Mouse (Mus musculus) gastrocnemius, adult 2 months (tissue): ENCODE results near the gene Sptbn1. TPM values are rescaled to one million over a fixed set of nuclear protein-coding genes. Genes with fewer than 3 reads are reported as not detected.

ENCODE experiments used
- DNase-seq: peaks from one replicate; pipeline ENCODE4 v3.0.0; 2022
- H3K27ac ChIP-seq: fragments of 200-600 bp; 2 replicates; pipeline ENCODE4 v1.8.1; 2022; ENCODE audit warnings: mild to moderate bottlenecking
- H3K4me3 ChIP-seq: fragments of 200-600 bp; 2 replicates; pipeline ENCODE4 v1.8.1; 2022; ENCODE audit warnings: mild to moderate bottlenecking, moderate library complexity
- CTCF ChIP-seq: fragments of 200-600 bp; IDR thresholded peaks from 2 replicates; pipeline ENCODE4 v1.8.1; 2022; ENCODE audit warnings: antibody characterized with exemption, mild to moderate bottlenecking, moderate library complexity
- intact Hi-C: fragments of 180-260 bp; cut with DNase I; formaldehyde crosslinking; loops from one replicate; pipeline ENCODE4 v1.15.1; 2025
- total RNA-seq, 2 experiments: library from RNA; stranded (reverse); gene quantifications; 2 replicates each; pipeline ENCODE4 v1.2.3; 2021

The Sptbn1 gene
- total RNA-seq, 2 experiments from 2014 or later, result 112 to 141 TPM

DNA sequence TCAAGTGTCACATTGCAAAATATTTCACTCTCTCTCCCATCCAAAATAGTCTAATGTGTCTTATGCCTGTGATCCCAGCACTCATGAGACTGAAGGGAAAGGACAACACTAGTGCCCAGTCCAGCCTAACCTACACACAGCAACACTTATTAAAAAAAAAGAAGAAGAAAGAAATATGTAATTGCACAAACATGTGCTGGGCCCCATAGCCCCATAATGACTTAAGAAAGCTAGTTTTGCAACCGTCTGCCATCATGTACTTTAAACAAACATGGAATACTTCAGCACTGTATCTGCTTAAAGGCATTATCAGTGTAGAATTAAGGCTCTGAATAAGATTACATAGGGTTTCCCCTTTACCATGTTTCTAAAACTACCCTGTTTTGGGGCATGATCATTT, 92.4 kb downstream of the Sptbn1 start:
- TF ChIP-seq CTCF, result no peak
- H3K27ac ChIP-seq, result no peak overlapping the region
- intact Hi-C loops, result no loop called here
- DNase-seq, result no peak
- no peak overlapping the region for H3K4me3 ChIP-seq

DNA sequence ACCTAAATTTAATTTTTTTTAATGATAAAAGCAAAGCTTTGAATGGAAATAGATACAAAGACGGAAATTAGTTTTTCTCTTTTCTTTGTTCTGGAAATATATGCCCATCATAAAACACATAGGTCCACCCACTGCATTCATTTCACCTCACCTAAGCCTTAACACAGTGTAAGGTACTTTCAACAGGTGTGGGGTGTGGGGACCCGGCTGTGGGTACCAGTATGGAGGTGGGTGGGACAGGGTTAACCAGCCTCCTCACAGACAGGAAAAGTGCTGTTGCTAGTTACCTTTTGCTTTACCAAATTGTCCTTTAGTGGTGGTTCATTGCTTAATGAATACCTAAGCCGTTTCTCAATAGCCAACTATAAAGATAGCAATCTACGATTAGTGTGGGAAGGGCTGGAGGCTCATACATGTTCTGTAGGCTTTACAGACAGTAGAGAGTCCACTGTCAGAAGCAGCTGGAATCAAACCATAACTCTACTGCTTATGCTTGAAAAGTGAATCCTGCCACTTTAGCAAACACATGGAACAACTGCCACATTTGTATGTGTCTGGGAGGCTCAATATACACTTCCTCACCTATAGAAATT, 96.3 kb downstream of the Sptbn1 start:
- Histone ChIP-seq H3K27ac (no peak overlapping the region), H3K4me3 (no peak overlapping the region)
- intact Hi-C loops, result no loop called here
- no peak for TF ChIP-seq CTCF
- DNase-seq, result no peak

DNA sequence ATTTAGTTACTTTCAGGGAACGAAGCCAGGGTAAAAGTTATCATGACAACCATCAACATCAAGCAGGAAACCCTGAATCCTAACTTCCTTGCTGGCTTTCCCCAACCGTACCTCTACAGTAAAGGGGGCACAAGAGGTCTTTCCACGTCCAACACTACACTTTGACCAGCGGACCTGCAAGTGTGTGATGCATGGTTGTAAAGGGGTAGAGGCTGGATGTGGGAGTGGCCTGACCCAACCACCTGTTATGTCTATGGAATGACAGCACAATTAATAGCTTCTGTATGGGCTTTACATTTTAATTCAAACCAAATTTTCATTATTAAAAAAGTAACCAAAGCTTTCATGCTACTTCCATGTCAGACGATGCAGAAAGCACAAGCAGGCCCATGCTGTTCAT, 96.8 kb downstream of the Sptbn1 start:
- Histone ChIP-seq H3K4me3 (no peak overlapping the region), H3K27ac (no peak overlapping the region)
- no peak for DNase-seq
- TF ChIP-seq CTCF, result no peak
- intact Hi-C loops, result no loop called here

DNA sequence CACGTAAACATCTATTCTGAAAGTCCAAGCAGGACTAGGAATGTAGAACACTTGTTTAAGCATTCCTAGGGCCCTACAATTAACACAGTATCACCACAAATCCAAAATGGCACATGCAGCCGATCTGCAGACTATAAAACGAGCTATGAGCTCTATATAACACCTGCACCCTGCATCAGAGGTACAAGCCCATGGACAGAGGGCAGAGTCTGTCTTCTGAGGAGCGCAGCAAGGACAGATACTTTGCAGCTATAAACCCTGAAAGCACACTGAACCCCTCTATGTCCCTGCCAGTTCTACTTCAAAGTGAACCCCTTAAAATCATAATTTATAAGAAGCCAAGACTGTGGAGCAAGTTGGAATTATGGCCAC, 101.4 kb downstream of the Sptbn1 start:
- no peak for TF ChIP-seq CTCF
- DNase-seq, result no peak
- Histone ChIP-seq H3K4me3 (peak overlapping the region; percentile 27), H3K27ac (peak overlapping the region; percentile 73)
- intact Hi-C loops, result loop anchor here (10.0 kb wide), 1 partner anchor 98 kb away; the partner anchor contains the start of gene Sptbn1

DNA sequence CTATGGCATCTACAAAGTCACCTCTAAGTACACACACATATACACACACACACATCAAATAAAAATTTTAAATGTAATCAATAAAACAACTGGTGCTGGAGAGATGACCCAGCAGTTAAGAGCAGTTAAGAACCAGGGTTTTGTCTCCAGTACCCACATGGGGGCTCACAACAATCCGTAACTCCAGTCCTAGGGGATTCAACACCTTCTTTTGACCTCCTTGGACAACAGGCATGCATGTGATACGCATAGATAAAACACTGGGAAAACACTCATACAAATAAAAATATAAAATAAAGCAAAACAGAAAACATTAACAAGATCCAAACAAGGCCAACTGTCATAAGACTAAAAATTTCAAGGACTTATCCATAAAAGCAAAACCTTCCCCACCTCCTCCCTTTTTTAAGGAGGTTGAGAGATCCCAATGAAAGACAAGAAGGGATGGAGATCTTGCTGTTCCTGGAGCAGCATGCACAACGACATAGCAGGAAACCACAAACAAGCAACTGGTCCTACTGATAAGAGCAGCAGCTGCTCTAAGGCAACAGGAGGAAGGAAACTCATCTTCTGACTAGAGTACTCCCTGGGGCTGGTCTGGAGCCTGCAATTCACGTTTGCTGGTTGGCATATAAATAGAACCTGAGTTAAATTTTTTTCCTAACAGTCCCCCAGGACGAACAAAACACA, 102.0 kb downstream of the Sptbn1 start:
- intact Hi-C loops, result loop anchor here (10.0 kb wide), 1 partner anchor 99 kb away; the partner anchor contains the start of gene Sptbn1
- DNase-seq, result no peak

DNA sequence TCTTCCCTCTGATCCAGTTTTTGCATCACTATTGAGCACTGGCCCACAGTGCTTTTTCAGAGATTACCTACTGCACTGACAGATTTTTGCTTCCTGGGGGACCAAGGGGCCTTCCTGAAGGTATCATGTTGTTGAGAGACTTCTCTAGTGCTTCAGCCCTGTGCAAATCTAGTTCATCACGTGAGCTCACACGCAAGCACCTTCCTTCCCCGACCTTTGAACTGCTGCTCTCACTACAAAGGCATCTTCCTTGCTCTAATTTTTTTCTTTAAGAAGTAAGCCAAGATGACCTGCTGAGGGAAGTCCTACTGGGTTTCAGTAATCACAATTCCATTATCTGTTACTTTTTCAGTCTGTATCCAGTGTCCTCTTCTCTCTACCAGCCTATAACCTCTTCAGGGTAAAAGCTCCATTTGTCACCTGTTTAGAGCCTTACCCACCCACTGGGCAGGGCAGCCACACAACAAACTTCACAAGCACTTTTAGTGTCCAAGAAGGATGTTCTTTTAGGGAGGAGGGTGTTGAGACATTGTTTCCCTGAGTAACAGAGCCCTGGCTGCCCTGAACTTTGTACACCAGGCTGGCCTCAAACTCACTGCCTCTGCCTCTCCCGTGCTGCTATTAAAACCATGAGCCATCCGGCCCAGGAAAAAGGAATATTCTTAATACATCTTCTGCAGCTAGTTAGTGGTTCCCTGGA, 103.3 kb downstream of the Sptbn1 start:
- H3K27ac ChIP-seq, result peak overlapping the region; percentile 57
- intact Hi-C loops, result loop anchor here (5.0 to 10.0 kb wide), 2 partner anchors 33 to 100 kb away; partner anchors contain the start of gene Sptbn1

More for the DNA sequence above, 102.0 kb downstream of the Sptbn1 start:
- H3K4me3 ChIP-seq, result peak overlapping the region; percentile 4; the same call in 1 of the 2 replicates
- no peak for TF ChIP-seq CTCF
- peak overlapping the region; percentile 73 for H3K27ac ChIP-seq

DNA sequence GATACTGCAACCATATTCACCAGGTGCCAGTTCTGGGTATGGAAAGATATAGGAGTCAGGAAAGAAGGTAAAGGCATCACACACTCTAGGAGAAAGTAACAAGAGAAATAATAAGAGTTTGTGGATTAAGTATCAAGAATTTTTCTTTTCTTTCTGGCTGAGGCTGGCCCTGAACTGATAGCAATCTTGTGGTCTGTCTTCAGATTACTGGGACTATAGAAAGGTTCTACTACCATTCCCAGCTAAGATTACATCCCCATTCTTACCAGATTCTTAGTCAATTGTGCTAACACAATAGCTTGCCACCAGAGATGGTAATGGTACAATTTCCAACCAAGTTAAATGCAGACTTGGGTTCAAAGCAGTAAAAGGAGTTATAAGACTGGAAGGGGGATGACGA, 104.1 kb downstream of the Sptbn1 start:
- intact Hi-C loops, result loop anchor here (5.0 to 10.0 kb wide), 2 partner anchors 33 to 101 kb away; partner anchors contain the start of gene Sptbn1
- Histone ChIP-seq H3K4me3 (no peak overlapping the region), H3K27ac (peak overlapping the region; percentile 6)
- DNase-seq, result no peak
- no peak for TF ChIP-seq CTCF

More for the DNA sequence above, 103.3 kb downstream of the Sptbn1 start:
- no peak overlapping the region for H3K4me3 ChIP-seq
- DNase-seq, result no peak
- no peak for TF ChIP-seq CTCF

DNA sequence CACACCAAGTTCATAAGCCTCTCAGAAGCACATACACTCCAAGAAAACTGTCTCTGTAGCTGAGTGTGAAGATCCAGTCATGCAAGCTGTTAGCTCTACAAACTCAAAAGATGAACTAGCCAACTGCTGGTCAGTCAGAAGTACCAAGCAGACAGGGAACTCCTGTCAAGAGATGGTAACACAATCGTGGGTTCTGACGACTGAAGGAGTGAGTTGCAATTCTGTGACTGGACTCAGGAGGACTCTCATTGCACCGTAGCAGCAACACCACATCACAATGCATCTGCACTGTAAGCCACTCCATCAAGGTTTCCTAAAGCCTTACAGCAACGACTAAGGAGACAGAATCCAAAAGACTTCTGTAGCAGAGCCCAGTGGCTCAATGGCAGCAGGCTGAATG, 104.9 kb downstream of the Sptbn1 start:
- Histone ChIP-seq H3K4me3 (no peak overlapping the region), H3K27ac (peak overlapping the region; percentile 6; the same call in 1 of the 2 replicates)
- intact Hi-C loops, result loop anchor here (5.0 to 10.0 kb wide), 2 partner anchors 34 to 102 kb away; partner anchors contain the start of gene Sptbn1
- no peak for DNase-seq
- no peak for TF ChIP-seq CTCF

DNA sequence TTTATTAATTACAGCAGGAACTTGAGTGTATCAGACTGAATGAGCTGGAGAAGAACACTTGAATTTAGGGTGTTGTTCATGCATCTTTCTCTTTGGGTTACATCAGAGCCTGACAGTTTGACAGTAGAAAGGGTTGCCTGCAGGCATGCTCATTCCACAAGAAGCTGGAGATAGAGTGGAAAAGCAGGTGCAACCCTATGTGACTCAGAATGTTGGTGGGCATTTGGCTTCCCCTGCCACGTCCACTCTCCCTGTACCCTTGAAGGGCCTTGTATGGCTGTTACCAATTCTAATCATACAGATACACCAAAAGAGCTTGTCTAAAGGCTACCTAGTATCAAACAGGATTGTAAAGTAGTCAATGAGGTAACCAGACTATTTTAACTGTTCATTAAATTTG, 106.2 kb downstream of the Sptbn1 start:
- intact Hi-C loops, result loop anchor here (5.0 to 10.0 kb wide), 2 partner anchors 36 to 103 kb away; partner anchors contain the start of gene Sptbn1
- peak overlapping the region; percentile 83 for H3K27ac ChIP-seq
- TF ChIP-seq CTCF, result no peak
- no peak for DNase-seq
- 0 out of 2 replicates have a peak overlapping the region, but pooled peaks have one; percentile 4 for H3K4me3 ChIP-seq

DNA sequence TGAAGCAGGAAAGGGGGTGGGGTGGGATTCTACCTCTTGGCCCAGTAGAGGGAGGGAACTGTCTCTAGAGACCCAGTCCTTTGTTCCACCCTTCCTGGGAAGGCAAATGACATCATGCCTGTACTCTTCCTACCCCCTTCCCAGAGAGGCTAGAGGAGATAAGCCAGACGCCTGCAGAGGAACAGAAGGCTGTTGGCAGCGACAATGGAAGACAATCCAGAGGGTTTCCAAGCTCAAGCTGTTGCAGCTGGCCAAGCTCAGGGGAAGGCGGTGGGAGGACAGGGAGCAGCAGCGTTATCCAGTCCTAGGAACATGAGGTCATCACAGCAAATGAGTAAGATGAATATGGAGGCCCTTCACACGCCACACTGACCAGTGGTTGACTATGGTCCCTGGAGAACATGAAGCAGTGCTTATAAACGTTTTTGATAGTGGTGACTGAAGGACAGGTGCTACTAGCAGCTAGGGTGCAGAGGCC, 106.8 kb downstream of the Sptbn1 start:
- intact Hi-C loops, result loop anchor here (5.0 to 10.0 kb wide), 2 partner anchors 36 to 104 kb away; partner anchors contain the start of gene Sptbn1
- Histone ChIP-seq H3K27ac (peak overlapping the region; percentile 83), H3K4me3 (no peak overlapping the region)
- DNase-seq, result peak; percentile 85
- no peak for TF ChIP-seq CTCF

DNA sequence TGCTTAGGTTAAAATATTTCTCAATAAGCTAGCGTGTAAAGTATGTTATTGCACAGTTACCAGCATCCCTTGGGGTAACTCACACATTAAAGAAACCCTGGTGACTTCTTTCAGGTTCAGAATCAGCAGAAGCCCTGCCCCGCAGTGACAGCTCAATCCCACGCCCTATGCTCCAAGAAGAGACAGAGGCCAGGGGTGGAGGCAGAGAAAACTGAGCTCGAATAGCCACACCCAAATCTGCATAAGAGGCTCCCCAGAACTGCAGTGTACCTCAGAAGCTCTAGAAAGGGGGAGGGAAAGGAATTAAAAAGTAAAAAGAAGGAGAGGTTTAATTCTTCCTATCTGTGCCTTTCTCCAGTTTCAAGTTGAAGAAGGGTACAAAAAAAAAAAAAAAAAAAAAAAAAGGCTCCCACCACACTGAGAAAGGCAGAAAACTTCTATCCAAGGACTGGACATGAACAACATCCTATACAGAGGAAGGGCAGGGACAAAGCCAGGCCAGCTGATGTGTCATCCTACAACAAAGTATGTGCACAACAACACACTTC, 107.3 kb downstream of the Sptbn1 start:
- Histone ChIP-seq H3K4me3 (peak overlapping the region; percentile 4; the same call in 1 of the 2 replicates), H3K27ac (peak overlapping the region; percentile 83)
- peak; percentile 43 for DNase-seq
- intact Hi-C loops, result loop anchor here (5.0 to 10.0 kb wide), 2 partner anchors 37 to 104 kb away; partner anchors contain the start of gene Sptbn1
- TF ChIP-seq CTCF, result no peak
